Mouse (Mus musculus) right cerebral cortex, postnatal 14 days (tissue): ENCODE measurements at regions not wholly inside any gene's neighbourhood (a gene's known extent, or its start where the extent isn't known, plus 50 kb on each side); places are given as distances from the start of the nearest gene placed in this dataset.

Experiments used
- DNase-seq: peaks from one replicate; pipeline ENCODE4 v3.0.0; 2022

DNA sequence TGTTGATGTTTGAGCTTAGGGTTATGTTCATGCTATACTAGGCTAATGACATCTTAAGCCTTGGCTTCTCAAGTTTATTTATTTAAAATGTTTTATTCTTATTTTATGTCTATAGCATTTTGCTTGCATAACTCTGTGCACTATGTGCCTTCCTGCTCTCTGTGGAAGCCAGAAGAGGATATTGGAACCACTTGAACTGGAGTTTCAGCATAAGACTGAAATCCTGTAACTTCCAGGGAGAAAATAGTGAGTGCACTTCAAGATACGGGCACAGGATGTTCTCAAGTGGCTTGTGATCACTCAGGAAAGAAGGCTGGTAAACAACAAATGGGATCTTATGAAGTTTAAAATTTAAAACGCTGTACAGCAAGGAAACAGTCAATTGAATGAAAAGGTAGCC, 257.0 kb upstream of the Gm10131 start:
- no peak for DNase-seq

DNA sequence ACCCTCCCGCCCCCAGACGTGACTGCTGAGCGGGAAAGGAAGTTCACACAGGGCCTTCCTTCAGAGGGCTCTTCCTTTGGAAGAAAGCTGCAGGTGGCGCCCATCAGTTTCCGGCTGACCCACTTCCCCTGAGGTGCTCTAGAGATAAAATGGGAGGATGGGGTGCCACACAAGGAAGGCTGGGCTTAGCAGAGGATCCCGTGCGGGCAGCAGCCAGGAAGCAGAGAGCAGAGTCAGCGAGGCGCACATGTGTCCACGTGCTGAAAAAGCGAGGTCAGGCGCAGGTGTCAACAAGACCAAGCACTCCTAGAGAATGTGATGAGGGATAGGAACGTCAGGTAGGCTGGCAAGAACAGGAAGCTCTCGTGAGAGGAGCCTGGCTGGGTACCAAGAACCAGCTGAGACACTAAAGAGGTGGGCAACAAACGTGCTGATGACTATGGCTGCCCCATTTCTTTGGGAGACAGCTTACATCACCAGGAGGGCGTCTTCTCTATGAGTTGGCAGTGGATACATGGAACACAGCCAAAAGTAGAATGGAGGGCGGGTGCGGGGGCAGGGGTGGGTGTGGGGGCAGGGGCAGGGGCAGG, 253.0 kb upstream of the Gm10131 start:
- DNase-seq, result no peak

DNA sequence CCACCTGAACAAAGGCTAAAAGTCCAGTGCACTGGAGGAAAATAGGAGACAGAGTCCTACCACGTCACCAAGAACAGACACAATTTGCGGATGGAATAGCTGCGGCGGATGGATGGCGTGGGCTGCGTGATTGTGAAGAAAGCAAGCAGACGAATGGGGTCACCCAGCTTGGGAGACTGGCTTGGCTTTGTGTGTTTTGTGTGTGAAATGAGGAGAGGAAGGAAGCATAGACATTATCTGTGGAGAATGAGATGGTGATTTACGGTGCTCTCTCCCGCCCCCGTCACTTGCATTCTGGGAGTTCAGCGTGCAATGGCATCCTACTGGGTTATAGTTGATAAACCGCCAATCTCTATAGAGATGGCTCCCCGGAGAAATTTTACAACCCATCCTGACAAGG, 252.1 kb upstream of the Gm10131 start:
- no peak for DNase-seq

DNA sequence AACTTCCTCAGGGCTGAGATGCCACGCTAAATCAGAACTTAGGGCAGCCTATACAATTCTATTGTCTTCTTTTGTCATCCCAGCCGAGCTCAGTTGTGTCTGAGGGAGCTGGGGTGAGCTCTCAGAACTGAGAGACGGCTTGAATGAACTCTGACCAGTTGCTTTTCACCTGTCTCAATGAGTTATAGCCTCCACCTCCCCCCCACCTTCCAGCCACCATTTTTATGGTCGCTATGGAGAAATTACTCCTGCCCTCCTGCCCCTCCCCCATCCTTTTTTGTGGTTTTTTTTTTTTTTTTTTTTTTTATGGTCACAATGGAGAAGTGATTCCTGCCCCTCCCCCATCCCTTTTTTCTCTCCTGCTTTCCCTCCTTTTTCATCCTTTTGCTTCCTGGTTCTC, 251.6 kb upstream of the Gm10131 start:
- DNase-seq, result no peak

DNA sequence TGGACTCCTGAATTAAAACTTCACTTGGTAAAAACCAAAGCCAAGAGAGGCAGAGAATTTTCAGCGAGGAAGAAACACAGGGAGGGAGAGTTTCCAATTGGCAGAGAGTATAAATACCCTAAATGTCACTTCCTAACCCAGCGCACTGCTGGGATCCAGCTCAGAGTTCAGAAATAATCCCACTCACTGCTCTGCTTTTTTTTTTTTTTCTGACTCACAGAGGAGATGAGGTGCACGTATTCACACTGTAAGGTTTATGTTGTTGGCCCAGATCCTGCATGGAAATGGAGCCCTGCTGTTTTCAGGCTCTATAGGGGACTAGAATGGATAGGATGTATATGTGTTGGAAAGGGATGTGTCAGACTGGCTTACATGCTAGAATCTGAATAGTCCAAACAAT, 249.8 kb upstream of the Gm10131 start:
- DNase-seq, result no peak

DNA sequence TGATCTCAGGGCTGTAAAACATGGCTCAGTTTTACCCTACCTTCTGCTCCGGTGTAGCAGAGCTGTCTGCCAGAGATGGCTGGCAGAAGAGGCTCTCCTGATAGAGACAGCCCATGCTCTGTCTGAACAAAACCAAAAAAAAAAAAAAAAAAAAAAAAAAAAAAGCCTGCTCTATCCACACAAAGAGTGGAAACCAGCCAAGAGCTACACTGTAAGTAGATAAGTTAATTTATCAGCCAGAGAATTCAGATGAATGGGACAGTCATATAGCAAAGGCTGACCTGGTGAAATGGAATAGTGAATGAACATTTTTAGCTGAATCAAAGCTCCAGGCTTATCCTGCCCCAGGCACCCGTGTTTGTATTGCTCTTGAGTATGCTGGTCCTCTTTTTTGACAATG, 248.2 kb upstream of the Gm10131 start:
- DNase-seq, result no peak

DNA sequence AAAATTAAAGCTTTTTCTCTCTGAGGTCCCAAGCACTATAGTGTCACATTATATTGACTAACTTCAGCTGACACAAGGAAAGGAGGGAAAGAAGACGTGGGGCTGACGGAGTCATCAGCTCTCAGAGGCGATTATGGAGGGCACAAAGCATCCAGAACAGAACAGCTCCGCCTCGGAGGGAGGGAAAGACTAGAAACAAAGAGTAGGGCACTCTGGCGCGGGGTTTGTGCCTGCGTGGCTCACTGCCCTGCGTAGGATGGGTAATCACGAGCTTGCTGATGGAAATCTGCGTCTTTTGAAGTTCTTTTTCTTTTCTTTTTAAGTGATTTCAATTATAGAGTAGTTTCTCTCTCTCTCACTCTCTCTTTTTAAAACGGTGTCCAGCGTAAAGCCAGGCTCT, 243.5 kb upstream of the Gm10131 start:
- DNase-seq, result no peak

DNA sequence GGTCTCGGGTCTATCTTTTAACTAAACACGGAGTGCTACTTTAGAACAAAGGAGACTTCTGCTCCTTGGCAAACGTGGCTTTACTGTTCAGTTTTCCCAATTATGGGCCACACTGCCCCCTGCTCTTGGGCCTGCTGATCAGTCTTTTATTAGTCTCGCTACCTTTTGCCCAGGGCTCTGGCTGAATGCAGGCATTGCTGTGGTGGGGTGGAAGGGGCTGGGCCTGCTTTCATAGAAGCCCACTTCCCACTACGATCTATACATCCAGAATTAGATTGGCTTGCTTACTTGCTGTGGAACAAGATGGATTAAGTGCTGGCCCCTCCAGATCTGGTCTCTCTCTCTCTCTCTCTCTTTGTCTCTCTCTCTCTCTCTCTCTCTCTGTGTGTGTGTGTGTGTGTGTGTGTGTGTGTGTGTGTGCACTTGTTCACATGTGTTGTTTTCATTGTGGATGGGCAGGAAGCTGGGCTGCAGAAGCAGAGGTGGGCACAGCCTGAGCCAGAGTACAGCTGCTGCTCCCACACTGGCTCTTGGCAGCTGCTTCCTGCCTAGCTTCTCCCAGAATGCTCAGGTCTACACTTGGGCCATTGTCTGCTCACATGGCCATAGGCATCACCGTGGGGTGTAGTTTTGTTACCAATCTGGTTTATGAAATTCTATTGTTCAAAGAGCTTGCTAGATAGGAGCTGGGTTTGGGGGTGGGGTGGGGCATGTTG, 241.8 kb upstream of the Gm10131 start:
- DNase-seq, result no peak

DNA sequence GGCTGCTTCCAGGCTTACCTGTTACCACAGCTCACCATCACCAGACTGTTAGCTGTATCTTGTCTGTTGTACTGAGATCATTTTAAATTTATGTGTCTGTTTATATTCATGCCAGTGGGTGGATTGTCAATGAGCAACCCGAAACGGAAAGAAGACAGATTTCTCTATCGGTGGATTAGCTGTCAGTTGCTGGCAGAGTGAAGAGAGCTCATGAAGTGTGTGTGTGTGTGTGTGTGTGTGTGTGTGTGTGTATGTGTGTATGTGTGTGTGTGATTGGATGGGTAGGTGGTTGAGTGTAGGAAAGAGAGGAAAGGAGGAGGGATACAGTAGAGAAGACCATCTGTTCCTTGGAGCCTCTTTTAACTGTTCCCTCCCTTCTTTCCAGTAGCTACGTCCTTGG, 223.3 kb upstream of the Gm10131 start:
- peak; percentile 20 for DNase-seq

DNA sequence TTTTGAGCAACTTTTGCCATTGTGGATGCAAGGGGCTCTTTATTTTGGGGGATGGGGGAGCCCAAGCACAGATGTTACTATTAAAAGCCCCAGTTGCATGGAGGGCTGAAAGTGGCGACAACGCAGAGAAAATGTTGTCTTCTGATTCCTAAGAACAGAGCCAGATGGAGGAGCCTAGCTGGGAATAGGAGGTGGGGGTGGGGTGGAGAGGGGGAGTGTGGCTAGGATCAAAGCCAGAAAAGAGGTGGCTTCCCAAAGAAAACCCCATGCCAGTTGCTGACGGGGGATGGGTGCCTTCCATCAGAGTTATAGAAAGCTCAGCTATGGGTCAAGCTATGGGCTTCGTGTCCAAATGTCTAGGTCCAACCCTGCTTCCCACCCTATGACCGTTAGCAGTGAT, 220.1 kb upstream of the Gm10131 start:
- DNase-seq, result no peak

DNA sequence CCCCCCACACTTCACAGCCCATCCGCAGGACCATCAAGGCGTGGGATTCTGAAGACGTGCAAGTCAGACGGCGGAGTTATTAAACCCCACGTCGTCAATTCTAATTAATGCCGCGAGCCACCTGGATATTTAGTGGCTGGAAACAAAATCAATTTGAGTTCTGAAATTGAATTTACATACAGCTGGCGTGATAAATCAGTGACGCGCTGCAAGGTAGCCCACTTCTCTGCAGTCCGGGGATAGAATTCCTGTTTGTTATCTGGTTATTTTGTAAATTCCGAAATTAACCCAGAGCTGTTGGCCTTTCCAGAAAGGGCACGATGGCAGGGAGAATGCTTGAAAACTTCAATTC, 215.1 kb upstream of the Gm10131 start:
- DNase-seq, result no peak

DNA sequence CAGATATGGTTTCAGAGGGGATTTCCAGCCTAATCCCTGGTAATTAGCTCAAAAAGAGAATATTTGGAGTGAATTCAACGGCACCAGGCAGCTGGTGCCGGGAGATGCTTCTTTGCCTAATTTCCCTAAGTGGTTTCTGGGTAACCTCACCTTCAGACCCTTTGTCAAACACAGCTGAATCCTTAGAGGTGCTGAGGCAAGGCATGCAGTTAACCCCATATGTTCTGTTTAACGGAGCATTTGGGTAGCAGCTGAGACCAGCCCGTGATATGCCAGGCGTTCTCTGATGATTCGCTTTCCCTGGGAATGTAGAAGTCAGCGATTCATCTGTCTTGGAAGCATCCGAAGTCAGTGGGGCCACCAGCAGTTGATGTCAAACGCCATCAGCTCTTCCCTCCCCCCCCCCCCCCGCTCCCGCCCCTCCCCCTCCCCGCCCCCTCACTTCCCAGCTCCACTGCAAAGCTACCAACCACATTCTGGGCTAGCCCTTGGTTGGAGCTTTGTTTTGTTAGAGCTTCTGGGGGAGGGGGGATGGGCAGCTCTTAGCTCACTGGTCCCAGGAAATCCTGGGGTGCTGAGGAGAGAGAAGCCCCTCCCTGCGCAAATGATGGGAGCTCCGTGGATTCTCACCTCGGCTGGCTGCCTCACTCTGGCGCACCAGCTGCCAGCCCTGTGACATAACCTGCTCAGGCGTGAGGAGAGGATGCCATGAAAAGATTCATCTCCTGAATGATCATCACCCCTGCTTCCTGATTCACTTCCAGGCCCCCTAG, 214.5 kb upstream of the Gm10131 start:
- peak; percentile 50 for DNase-seq

DNA sequence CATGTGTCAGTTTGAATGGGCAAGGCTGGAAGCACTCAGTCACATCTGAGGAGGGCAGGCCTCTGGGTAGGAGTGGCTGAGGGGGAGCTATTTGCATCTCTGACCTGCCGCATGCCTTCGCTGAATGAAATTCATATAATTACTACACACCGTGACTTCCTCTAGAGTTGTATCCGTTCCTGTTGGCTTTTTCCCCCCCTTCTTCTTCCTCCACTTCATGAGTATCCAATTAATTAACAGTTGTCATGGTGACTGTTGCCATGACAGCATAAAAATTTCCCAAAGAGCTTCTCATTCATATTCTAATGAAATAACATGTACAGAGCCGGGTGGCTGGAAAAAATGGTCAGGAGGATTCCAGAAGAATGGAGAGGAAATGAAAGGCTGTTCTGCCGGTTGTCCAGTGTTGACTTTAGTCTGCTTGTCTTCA, 208.6 kb upstream of the Gm10131 start:
- DNase-seq, result peak; percentile 60

DNA sequence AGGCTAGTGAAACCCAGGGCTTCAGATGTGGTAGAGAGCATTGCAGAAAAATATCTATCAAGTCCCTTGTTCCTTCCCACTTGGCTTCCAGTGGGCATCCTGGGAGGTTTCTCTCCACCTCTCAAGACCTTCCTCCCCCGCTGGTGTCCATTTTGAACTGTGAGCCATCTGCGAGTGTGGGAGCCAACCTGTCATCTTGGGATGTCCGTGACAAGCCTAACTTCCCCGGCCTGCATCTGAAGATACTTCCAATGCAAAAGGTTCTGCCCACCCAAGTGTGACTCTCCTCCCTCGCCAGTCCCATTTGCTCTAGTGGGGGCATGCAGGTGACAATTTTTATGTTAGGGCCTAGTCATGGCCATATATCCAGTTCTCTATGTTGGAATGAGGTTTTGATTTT, 208.2 kb upstream of the Gm10131 start:
- no peak for DNase-seq

DNA sequence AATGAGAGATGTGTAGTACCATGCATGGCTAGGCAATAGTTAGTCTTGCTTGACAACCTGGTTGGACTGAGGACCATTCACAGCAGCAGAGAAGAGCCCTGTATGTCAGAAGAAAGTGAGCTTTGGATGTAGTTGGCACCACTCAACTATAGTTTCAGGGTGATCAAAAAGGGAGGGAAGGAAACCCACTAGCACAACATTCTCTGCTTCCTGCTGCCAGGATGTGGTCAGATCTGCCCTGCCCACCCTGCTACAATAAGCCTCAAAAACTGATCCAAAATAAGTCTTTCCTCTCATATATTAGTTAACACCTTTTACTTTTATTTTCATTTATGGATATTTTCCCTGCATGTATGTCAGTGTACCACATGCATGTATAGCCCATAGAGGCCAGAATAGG, 203.7 kb upstream of the Gm10131 start:
- no peak for DNase-seq

DNA sequence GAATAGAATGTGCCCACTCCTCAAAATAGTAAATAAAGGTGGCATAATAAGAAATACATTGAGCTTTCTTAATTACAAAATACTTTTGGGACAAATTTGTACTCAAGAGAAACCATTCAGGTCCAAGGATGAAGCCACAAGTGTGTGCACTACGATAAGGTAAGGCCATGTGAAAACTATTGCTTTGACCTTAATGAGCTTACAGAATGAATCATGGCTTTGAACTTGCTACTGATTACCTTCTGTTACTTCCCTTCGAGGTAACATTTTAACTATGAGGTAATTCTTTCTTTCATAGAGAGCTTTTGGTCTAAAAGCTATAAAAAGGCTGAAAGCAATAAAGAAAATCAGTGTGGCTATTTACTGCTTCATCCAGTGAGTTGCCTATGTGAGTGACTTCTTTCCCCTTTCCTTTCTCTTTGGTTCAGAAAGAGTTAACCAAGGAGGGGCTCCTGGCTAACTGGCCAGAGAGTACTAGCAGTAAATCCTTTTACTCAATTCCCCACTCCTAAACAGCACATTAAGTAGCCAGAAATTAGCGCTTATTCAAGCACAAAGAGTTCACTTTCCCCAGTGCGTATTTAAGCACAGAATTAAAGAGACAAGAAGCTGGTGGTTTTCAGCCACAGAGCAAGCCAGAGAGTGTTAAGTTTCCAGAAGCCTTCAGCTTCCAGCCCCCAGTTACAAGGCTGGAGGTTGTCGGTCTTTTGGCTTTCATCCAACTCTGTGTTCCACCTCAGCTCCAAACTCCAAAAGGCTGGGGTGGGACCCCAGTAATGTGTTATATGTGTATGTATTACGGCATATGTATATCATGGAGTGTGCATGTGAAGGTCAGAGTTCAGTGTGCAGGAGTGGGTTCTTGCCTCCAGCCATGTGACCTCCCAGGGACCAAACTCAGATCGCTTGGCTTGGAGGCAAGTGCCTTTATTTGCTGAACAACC, 194.3 kb upstream of the Gm10131 start:
- DNase-seq, result no peak

DNA sequence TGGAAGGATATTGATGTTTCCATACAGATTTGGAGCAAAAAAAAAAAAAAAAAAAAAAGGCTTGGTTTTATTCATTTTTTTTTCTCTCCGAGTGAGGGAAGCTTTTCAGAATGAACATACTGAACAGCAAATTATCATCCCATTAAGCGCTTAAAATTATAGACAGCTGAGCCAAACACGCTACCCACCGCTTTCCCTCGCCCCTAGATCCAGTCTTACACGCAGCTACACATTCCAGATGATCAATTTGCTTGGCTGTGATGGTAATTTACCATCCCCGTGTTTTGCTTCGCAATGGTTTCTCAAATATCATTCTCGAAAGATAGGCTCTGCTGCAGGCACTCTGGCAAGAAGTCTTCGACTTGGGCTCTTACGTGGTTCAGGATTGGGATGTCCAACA, 192.3 kb upstream of the Gm10131 start:
- DNase-seq, result no peak

DNA sequence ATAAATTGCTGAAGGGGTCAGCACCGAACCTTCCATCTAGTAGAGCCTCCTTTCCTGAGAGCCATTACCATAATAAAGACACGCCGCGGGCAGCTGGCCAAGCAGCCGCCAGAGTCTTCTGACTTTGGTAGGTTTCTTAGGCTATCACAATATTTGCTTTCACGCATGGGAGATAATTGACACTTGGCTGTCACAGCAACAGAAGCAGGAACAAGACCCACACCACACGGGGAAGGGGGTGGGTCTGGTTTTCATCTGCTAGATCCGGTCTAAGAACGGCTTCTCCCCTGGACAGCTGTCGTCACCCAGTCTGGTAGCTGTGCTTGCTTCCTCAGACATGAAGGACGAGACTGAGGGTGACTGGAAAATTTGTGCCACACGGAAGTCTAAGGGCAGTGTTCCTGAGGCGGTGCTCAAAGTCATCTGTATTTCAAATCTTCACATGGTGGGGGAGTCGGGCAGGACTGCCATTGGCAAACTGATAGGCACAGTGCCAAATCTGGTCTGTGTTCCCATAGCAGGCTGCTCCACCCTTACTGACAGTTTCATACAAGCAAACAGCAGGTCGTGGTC, 188.9 kb upstream of the Gm10131 start:
- DNase-seq, result no peak

DNA sequence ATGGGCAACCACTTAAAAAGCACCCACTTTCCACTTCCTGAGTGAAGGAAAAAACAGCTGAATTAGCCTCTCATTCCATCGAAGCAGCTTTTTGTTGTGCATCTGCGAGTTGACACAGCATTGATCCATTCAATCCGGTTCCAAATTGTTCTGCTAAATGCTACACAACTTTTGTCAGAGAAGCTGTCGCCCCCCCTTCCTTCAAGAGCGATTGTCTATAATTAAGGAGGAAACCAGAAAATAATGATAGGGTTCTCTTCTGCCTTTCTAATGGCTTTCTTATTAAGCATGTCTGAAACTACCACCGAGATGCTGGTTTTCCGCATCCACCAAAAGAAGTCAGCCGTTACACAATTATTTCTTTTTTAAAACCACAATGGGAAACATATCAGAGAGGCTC, 183.2 kb upstream of the Gm10131 start:
- DNase-seq, result no peak

DNA sequence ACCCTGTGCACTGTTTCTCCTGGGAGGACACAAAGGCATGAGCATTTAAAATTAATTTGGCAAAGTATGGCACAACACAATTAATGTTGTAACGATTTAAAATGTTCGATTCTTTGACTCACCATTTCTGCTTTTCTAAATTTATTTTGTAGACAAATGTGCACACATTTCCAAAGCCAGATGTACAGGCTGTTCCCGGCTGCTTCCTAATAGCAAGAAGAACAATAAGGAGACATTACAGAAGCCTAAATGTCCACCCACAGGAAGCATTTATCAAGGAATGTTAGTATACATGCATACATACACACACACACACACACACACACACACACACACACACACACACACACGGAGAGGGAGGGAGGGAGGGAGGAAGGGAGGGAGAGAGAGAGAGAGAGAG, 179.1 kb upstream of the Gm10131 start:
- DNase-seq, result no peak

DNA sequence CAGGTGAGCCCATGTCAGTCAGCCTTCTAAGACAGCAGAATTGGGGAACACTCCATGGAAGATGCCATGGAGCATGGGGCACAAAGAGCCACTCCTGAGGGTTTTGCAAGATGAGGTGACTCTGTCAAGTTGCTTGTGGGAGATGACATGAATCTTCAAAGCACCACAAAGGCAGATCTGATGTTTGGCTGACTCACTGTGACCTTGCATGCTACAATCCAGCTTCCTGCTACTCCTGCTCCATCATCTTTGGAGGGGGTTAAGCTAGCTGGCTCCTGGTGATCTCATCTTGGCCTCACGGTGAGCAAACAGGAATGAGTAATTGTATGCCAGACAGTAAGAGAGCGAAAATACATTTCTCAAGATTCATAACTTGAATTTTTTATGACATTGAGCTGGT, 176.3 kb upstream of the Gm10131 start:
- DNase-seq, result no peak

DNA sequence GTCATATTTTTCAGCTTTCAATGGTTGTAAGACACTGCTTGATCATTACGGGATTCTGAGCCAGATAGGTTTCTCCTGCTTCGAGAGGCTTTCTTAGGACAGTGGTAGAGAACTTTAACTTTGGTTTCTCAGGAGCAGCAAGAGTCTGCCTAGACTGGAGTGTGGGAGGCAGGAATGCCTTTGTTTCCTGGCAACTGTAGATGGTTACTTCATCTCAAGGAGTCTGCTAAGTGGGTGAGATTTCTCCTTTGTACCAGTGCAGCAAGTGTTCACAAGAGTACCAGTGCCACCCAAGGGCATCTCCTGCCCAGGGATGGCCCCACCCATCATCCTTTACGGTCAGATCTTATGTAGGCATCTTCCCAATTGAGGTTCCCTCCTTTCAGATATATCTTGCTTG, 173.0 kb upstream of the Gm10131 start:
- DNase-seq, result no peak

DNA sequence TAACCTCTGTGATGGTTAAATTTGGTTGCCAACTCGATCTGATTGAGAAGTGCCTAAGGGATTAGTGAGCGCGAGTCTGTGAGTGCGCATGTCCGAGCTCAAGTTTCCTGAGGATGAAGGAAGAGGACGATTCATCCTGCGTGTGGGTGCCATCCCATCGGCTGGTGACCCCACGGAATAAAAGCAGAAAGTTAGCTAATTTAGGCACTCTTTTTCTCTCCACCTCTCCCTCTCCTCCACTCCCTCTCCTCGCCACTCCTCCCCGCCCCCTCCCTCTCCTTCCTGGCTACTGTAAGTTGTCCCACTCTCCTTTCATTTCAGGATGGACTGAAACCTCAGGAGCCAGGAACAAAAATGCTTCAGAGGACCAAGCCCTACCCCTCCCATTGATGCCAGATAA, 168.9 kb upstream of the Gm10131 start:
- no peak for DNase-seq
